ENCODE assay signal across 9 mouse cellular contexts in the genomic region with DNA sequence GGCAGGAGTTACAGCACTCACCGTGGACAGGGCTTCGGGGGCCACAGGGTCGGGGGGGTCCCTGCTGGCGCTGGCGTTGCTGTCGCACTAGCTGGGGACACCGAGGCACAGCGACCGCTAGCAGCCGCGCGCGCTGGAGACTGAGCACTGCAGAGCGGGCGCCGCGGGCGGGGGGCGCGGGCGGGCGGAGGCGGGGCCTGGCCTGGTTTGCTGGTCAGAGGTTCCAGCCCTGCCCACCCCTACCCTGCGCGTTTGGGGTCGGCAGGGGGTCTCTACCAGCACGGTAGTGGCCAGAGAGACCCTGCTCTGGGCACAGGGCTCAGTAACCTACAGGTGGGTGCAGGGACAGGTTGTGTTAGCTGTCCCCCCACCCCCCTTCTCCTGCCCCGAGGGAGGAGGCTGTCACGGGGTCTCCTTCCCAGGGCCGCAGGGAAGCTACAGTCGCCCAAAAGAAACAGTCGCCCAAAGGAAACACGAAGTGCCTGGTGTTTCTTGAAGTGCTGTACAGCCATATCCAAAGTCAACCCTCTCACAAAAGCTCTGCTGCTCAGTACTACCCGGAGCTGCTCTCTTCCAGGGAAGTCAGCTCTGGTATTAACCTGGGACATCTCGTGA. TPM values are rescaled to one million over a fixed set of nuclear protein-coding genes. Genes with fewer than 3 reads are reported as not detected.
DNase-seq lines count a peak whose midpoint lies in the region; ATAC-seq lines count a peak whose summit lies in the region.
"Had no signal": no experiment of that assay in that cellular context is flagged by ENCODE, and none has a peak within 500 bp of the region (broad histone marks: within the 10 kb centered on the region; RNA-seq: fewer than 3 reads in every experiment).

Gene Baiap3, minus strand, starts transcription at position 225 of the 615 bp plus-strand sequence.

- WGBS in heart, embryonic 14.5 days: 4% methylated on average over 32 of the region's 35 CpGs
- WGBS in forebrain, embryonic 14.5 days: 5% methylated on average over 35 of the region's 35 CpGs
- 5% methylated on average over 25 of the region's 35 CpGs for WGBS in limb, embryonic 13.5 days
- WGBS in neural tube, embryonic 12.5 days: 4% methylated on average over 35 of the region's 35 CpGs

- H3K4me2 ChIP-seq in heart, embryonic 14.5 days (ENCODE audit: low read length): peak within 1 kb of the TSS; percentile 67
- H3K4me2 ChIP-seq in forebrain, embryonic 14.5 days (ENCODE audit: low read length): peak within 1 kb of the TSS; percentile 52
- peak within 1 kb of the TSS; percentile 67 for H3K4me2 ChIP-seq in limb, embryonic 13.5 days (replicated peaks)
- peak within 1 kb of the TSS; percentile 59 for H3K4me2 ChIP-seq in neural tube, embryonic 12.5 days (replicated peaks)

- no peak; the same call in 1 of the 2 replicates for ATAC-seq in heart, embryonic 14.5 days (ENCODE audit: insufficient number of reproducible peaks, insufficient read depth, low FRiP score, low read depth)
- peak; percentile 24; the same call in 1 of the 2 replicates for ATAC-seq in forebrain, embryonic 14.5 days
- ATAC-seq in limb, embryonic 13.5 days (ENCODE audit: low FRiP score, low read depth): peak; percentile 57; the same call in 1 of the 2 replicates
- 0 out of 2 replicates have a peak, but pooled peaks have one; percentile 21 for ATAC-seq in neural tube, embryonic 12.5 days (ENCODE audit: low FRiP score, low read depth)
- no peak for ATAC-seq in erythroblast, adult 5-6 weeks (replicated peaks; ENCODE audit: low FRiP score, poor library complexity, severe bottlenecking)

- H3K4me3 ChIP-seq in heart, embryonic 14.5 days (ENCODE audit: control insufficient read depth in 1 of 2, insufficient read depth in 1 of 2, low read depth in 1 of 2, low read length in 2 of 2): peak within 1 kb of the TSS; percentile 27 to 39
- peak within 1 kb of the TSS; percentile 17 for H3K4me3 ChIP-seq in forebrain, embryonic 14.5 days (ENCODE audit: low read depth, low read length)
- peak within 1 kb of the TSS; percentile 43 for H3K4me3 ChIP-seq in limb, embryonic 13.5 days
- H3K4me3 ChIP-seq in neural tube, embryonic 12.5 days: peak within 1 kb of the TSS; percentile 21
- H3K4me3 ChIP-seq: heart, adult 2 months had no signal

- peaks cover 21% of the 10 kb centered on the region for H3K36me3 ChIP-seq in heart, embryonic 14.5 days (ENCODE audit: control insufficient read depth, insufficient read depth, low read length)
- peaks cover 22% of the 10 kb centered on the region for H3K36me3 ChIP-seq in forebrain, embryonic 14.5 days (ENCODE audit: control insufficient read depth, insufficient read depth, low read length)
- peaks cover 23% of the 10 kb centered on the region for H3K36me3 ChIP-seq in limb, embryonic 13.5 days
- H3K36me3 ChIP-seq in neural tube, embryonic 12.5 days: peaks cover 16% of the 10 kb centered on the region

- no peak within 1 kb of the TSS for H3K27ac ChIP-seq in heart, embryonic 14.5 days (replicated peaks in 1 of 2; ENCODE audit: control insufficient read depth in 1 of 2, insufficient read depth in 1 of 2, low read depth in 2 of 2, low read length in 2 of 2)
- H3K27ac ChIP-seq in forebrain, embryonic 14.5 days (ENCODE audit: low read depth, low read length): no peak within 1 kb of the TSS
- H3K27ac ChIP-seq in limb, embryonic 13.5 days: no peak within 1 kb of the TSS
- H3K27ac ChIP-seq in neural tube, embryonic 12.5 days: no peak within 1 kb of the TSS
- H3K27ac ChIP-seq: heart, adult 2 months had no signal

- H3K9ac ChIP-seq in heart, embryonic 14.5 days (ENCODE audit: low read length): peak within 1 kb of the TSS; percentile 53
- peak within 1 kb of the TSS; percentile 40 for H3K9ac ChIP-seq in forebrain, embryonic 14.5 days (ENCODE audit: low read length)
- H3K9ac ChIP-seq in limb, embryonic 13.5 days: peak within 1 kb of the TSS; percentile 56; the same call in 1 of the 2 replicates
- H3K9ac ChIP-seq in neural tube, embryonic 12.5 days: peak within 1 kb of the TSS; percentile 47; the same call in 1 of the 2 replicates

- peaks cover 2 to 11% of the 10 kb centered on the region in 2 experiments; a peak in 3 of 4 replicates for H3K4me1 ChIP-seq in heart, embryonic 14.5 days (ENCODE audit: control insufficient read depth in 2 of 2, insufficient read depth in 2 of 2, low read length in 2 of 2)
- peaks cover 12% of the 10 kb centered on the region for H3K4me1 ChIP-seq in forebrain, embryonic 14.5 days (ENCODE audit: control insufficient read depth, insufficient read depth, low read length)
- H3K4me1 ChIP-seq in limb, embryonic 13.5 days: peaks cover 22% of the 10 kb centered on the region
- H3K4me1 ChIP-seq in neural tube, embryonic 12.5 days: peaks cover 42% of the 10 kb centered on the region

- no peak for DNase-seq in heart, adult 9 months (ENCODE audit: low spot score in 2 of 2)
- DNase-seq in R1 (ENCODE audit: low read depth, low spot score): peak; percentile 40
- no peak for DNase-seq in forebrain, embryonic 14.5 days (ENCODE audit: low spot score)
- no peak for DNase-seq in layer of hippocampus, postnatal 36 days

- peaks cover 48% of the 10 kb centered on the region for H3K27me3 ChIP-seq in heart, embryonic 14.5 days (ENCODE audit: control insufficient read depth, insufficient read depth, low read length)
- H3K27me3 ChIP-seq in forebrain, embryonic 14.5 days (replicated peaks; ENCODE audit: control insufficient read depth, insufficient read depth, low read length): peaks cover 8% of the 10 kb centered on the region
- H3K27me3 ChIP-seq in limb, embryonic 13.5 days: peaks cover 59% of the 10 kb centered on the region
- peaks cover 30% of the 10 kb centered on the region for H3K27me3 ChIP-seq in neural tube, embryonic 12.5 days (replicated peaks)

- no peaks in the 10 kb centered on the region for H3K9me3 ChIP-seq in heart, embryonic 14.5 days (ENCODE audit: control insufficient read depth, low read length)
- no peaks in the 10 kb centered on the region for H3K9me3 ChIP-seq in forebrain, embryonic 14.5 days (replicated peaks; ENCODE audit: control insufficient read depth, low read length)
- no peaks in the 10 kb centered on the region for H3K9me3 ChIP-seq in limb, embryonic 13.5 days
- no peaks in the 10 kb centered on the region for H3K9me3 ChIP-seq in neural tube, embryonic 12.5 days

RNA-seq across cellular contexts. Expression of gene Baiap3, which starts in this region (rescaled TPM):
- 0.76 TPM in 1 of 2 replicates, not detected in the other for polyA plus RNA-seq in heart, embryonic 14.5 days (2014; fragmentation: Nextera tagmentation; extraction: Ambion mirVana)
- 4.8 and 9.7 TPM in 2 replicates for polyA plus RNA-seq in forebrain, embryonic 14.5 days (2014; fragmentation: Nextera tagmentation; extraction: Ambion mirVana)
- 1.1 and 1.7 TPM in 2 replicates for polyA plus RNA-seq in limb, embryonic 13.5 days (2015; fragmentation: Nextera tagmentation; extraction: Ambion mirVana)
- polyA plus RNA-seq in neural tube, embryonic 12.5 days (2016; fragmentation: Nextera tagmentation; extraction: Ambion mirVana): 2.3 and 4.0 TPM in 2 replicates
- 1.5 TPM in 1 of 2 replicates, not detected in the other for total RNA-seq in erythroblast, adult 5-6 weeks (2015; ENCODE audit: low replicate concordance)
- 0.42 TPM in 1 of 2 replicates, not detected in the other for total RNA-seq in erythroblast, adult 5-6 weeks (2017; ENCODE audit: low replicate concordance)
- 1 to 10 TPM; 6.2 to 7.7 TPM for total RNA-seq in layer of hippocampus, postnatal 36 days (2021)

Comparison
In these comparisons a context has a peak if more than half of its experiments do, and no peak if none do; other contexts are left out.
1. ATAC-seq: peak in forebrain, embryonic 14.5 days (single experiment), limb, embryonic 13.5 days (single experiment) and neural tube, embryonic 12.5 days (single experiment); none in heart, embryonic 14.5 days (single experiment) and erythroblast, adult 5-6 weeks (single experiment).
2. Peak in every context shown above with its lines, with median percentiles within 50 percentile points of each other: H3K4me2 ChIP-seq, H3K4me3 ChIP-seq and H3K9ac ChIP-seq.